Mouse (Mus musculus) bone marrow macrophage, adult 2 months (primary cell): Measurements from ENCODE around the gene Rpn1.

Source experiments
- CTCF ChIP-seq: IDR thresholded peaks from 2 replicates; pipeline ENCODE4 v1.5.1; 2012; ENCODE audit warnings: low read depth, mild to moderate bottlenecking, low read length, moderate library complexity
- POLR2A ChIP-seq: IDR thresholded peaks from 2 replicates; pipeline ENCODE4 v1.6.1; 2012; ENCODE audit warnings: mild to moderate bottlenecking, low read depth, low read length, borderline replicate concordance

GRCm38 (mm10) chr6:88106612-88107123 is 22.4 kb downstream of the Rpn1 start:
- TF ChIP-seq CTCF (no peak), POLR2A (no peak)
